Mouse (Mus musculus) limb, embryonic 12.5 days (tissue): ENCODE measurements at regions not wholly inside any gene's neighbourhood (a gene's known extent, or its start where the extent isn't known, plus 50 kb on each side); places are given as distances from the start of the nearest gene placed in this dataset.

Source experiments
- ATAC-seq: fragments of 200-750 bp; cut with Nextera tagmentation; 2 replicates; pipeline ENCODE4 v1.8.0; 2017; ENCODE audit warnings: low read depth, moderate TSS enrichment; ENCODE audit not compliant: insufficient number of reproducible peaks, insufficient read depth, low FRiP score, low TSS enrichment
- H3K27ac ChIP-seq: fragments of 300-500 bp; sonication (generic); 2 replicates; pipeline ENCODE4 v1.5.1; 2016; ENCODE audit warnings: mild to moderate bottlenecking, moderate library complexity
- H3K27me3 ChIP-seq: fragments of 300-500 bp; sonication (generic); 2 replicates; pipeline ENCODE4 v1.6.1; 2016; ENCODE audit warnings: mild to moderate bottlenecking, moderate library complexity
- H3K36me3 ChIP-seq: fragments of 300-500 bp; sonication (generic); 2 replicates; pipeline ENCODE4 v1.6.1; 2016; ENCODE audit warnings: mild to moderate bottlenecking, moderate library complexity
- H3K4me1 ChIP-seq: fragments of 300-500 bp; sonication (generic); replicated peaks from 2 replicates; pipeline ENCODE4 v1.6.1; 2016
- H3K4me2 ChIP-seq: fragments of 300-500 bp; sonication (generic); 2 replicates; pipeline ENCODE4 v1.6.1; 2016; ENCODE audit warnings: mild to moderate bottlenecking, moderate library complexity
- H3K4me3 ChIP-seq: fragments of 300-500 bp; sonication (generic); replicated peaks from 2 replicates; pipeline ENCODE4 v1.5.1; 2016; ENCODE audit warnings: mild to moderate bottlenecking
- H3K9ac ChIP-seq: fragments of 300-500 bp; sonication (generic); replicated peaks from 2 replicates; pipeline ENCODE4 v1.6.1; 2016; ENCODE audit warnings: mild to moderate bottlenecking, moderate library complexity
- H3K9me3 ChIP-seq: fragments of 300-500 bp; sonication (generic); 2 replicates; pipeline ENCODE4 v1.6.1; 2016; ENCODE audit warnings: mild to moderate bottlenecking, moderate library complexity
- WGBS: fragments of 180-500 bp; shearing (Covaris S2); methylation state at CpG from one replicate; pipeline ENCODE4 v1.1.7; 2016; 5-methylcytosine and 5-hydroxymethylcytosine counted together

DNA sequence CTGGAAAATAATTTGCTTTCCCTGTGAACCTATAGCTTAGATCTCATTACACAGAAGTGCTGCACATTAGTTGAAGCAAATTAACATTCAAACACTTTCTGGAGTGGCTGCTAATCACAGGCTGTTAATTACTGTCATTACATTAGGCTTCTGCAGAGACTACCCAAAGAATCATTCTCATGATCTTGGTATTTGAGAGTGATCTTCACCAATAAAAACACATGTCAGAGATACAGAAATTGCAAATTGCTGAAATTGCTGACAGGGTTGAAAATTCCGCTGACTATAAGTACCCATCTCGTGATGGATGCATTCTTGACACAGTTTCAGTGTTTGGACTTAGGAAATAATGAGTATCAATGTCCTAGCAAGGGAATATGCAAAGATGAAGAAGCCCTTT, 185.7 kb upstream of the Atp5g3 start:
- H3K27me3 ChIP-seq: no peaks in the 10 kb centered on the region
- H3K36me3 ChIP-seq: no peaks in the 10 kb centered on the region
- no peak overlapping the region for H3K27ac ChIP-seq
- ATAC-seq: no peak
- H3K9me3 ChIP-seq: 0 out of 2 replicates have a peak, but pooled peaks cover 11% of the 10 kb centered on the region
- no peak overlapping the region for H3K4me2 ChIP-seq
- H3K4me1 ChIP-seq: peaks cover 22% of the 10 kb centered on the region; the same call in 1 of the 2 replicates
- no peak overlapping the region for H3K9ac ChIP-seq
- 81% methylated on average over 2 of the region's 2 CpGs for WGBS
- no peak overlapping the region for H3K4me3 ChIP-seq

- Histone ChIP-seq H3K4me1 (peaks cover 12% of the 10 kb centered on the region), H3K27ac (no peak overlapping the region), H3K36me3 (no peaks in the 10 kb centered on the region), H3K9ac (no peak overlapping the region), H3K27me3 (no peaks in the 10 kb centered on the region), H3K9me3 (0 out of 2 replicates have a peak, but pooled peaks cover 11% of the 10 kb centered on the region), H3K4me3 (no peak overlapping the region), H3K4me2 (no peak overlapping the region)
- no peak for ATAC-seq
- 81% methylated on average over 7 of the region's 7 CpGs for WGBS
Measured at GRCm38 (mm10) chr2:74093494-74093893, 182.4 kb upstream of the Atp5g3 start.

DNA sequence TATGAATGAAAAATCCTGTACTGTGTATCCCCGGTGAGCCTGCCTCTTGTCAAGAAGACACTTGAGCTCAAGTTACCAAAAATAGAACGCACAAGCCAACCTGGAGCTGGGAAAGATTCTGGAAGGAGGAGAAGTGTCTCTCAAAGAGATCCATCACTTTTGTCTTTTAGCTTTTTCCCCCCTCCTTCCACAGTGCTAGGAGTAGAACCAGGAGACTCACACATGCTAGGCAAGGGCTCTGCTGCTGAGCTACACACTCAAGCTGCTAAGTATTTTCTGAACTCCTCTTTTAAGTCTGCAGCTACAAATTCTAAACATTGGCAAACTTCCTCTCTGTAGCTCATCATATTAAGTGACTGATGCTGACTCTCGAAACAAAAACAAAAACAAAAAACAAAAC, 176.2 kb upstream of the Atp5g3 start:
- ATAC-seq: no peak
- 71% methylated on average over 3 of the region's 3 CpGs for WGBS
- Histone ChIP-seq H3K9me3 (0 out of 2 replicates have a peak, but pooled peaks cover 3% of the 10 kb centered on the region), H3K27ac (no peak overlapping the region), H3K4me2 (no peak overlapping the region), H3K4me1 (peaks cover 9% of the 10 kb centered on the region; the same call in 1 of the 2 replicates), H3K4me3 (no peak overlapping the region), H3K9ac (no peak overlapping the region), H3K27me3 (no peaks in the 10 kb centered on the region), H3K36me3 (no peaks in the 10 kb centered on the region)

DNA sequence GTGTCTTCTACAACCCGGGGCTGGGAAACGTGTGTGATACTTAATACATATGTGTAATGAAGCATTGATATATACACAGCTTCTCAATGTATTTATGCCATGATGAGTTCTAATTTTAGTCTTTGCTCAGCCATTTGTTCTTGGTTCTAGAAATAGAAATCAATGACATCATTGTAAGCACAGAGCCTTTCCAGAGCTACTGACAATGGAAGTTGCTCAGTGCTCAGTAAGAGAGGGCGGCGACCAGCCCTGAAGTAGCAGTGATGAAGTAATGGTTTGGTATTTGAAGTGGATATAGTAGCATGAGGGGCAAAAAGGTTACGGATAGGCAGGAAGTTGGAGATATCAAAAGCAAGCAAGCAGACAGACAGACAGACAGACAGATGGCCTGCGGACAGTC, 173.8 kb upstream of the Atp5g3 start:
- no peak overlapping the region for H3K9ac ChIP-seq
- no peak overlapping the region for H3K4me3 ChIP-seq
- no peaks in the 10 kb centered on the region for H3K36me3 ChIP-seq
- H3K4me2 ChIP-seq: no peak overlapping the region
- 0 out of 2 replicates have a peak, but pooled peaks cover 4% of the 10 kb centered on the region for H3K4me1 ChIP-seq
- H3K9me3 ChIP-seq: 0 out of 2 replicates have a peak, but pooled peaks cover 3% of the 10 kb centered on the region
- H3K27ac ChIP-seq: no peak overlapping the region
- ATAC-seq: no peak
- H3K27me3 ChIP-seq: no peaks in the 10 kb centered on the region
- 92% methylated on average over 6 of the region's 6 CpGs for WGBS

GRCm38 (mm10) chr2:74076774-74077173, 165.6 kb upstream of the Atp5g3 start:
- H3K27me3 ChIP-seq: no peaks in the 10 kb centered on the region; the same call in 1 of the 2 replicates
- 79% methylated on average over 4 of the region's 4 CpGs for WGBS
- no peak overlapping the region for H3K9ac ChIP-seq
- H3K4me2 ChIP-seq: no peak overlapping the region
- no peak overlapping the region for H3K4me3 ChIP-seq
- peaks cover 46% of the 10 kb centered on the region for H3K4me1 ChIP-seq
- no peaks in the 10 kb centered on the region for H3K36me3 ChIP-seq
- no peak for ATAC-seq
- H3K9me3 ChIP-seq: no peaks in the 10 kb centered on the region
- H3K27ac ChIP-seq: peak overlapping the region; percentile 90

GRCm38 (mm10) chr2:74075566-74075965, 164.4 kb upstream of the Atp5g3 start:
- H3K9ac ChIP-seq: no peak overlapping the region
- H3K9me3 ChIP-seq: no peaks in the 10 kb centered on the region
- WGBS: 30% methylated on average over 1 of the region's 1 CpGs
- H3K4me2 ChIP-seq: 0 out of 2 replicates have a peak overlapping the region, but pooled peaks have one; percentile 6
- H3K27me3 ChIP-seq: no peaks in the 10 kb centered on the region; the same call in 1 of the 2 replicates
- H3K4me1 ChIP-seq: peaks cover 55% of the 10 kb centered on the region
- peak; percentile 83 for ATAC-seq
- H3K4me3 ChIP-seq: no peak overlapping the region
- no peaks in the 10 kb centered on the region for H3K36me3 ChIP-seq
- H3K27ac ChIP-seq: peak overlapping the region; percentile 90

- H3K4me3 ChIP-seq: no peak overlapping the region
- H3K4me2 ChIP-seq: no peak overlapping the region
- WGBS: 91% methylated on average over 1 of the region's 1 CpGs
- peak overlapping the region; percentile 90 for H3K27ac ChIP-seq
- ATAC-seq: no peak
- no peaks in the 10 kb centered on the region for H3K9me3 ChIP-seq
- no peaks in the 10 kb centered on the region; the same call in none of the 2 replicates for H3K27me3 ChIP-seq
- H3K9ac ChIP-seq: no peak overlapping the region
- peaks cover 58% of the 10 kb centered on the region for H3K4me1 ChIP-seq
- H3K36me3 ChIP-seq: no peaks in the 10 kb centered on the region
Measured at GRCm38 (mm10) chr2:74073396-74073795, 162.3 kb upstream of the Atp5g3 start.

GRCm38 (mm10) chr2:74066652-74067051, 155.5 kb upstream of the Atp5g3 start:
- Histone ChIP-seq H3K4me1 (peaks cover 43% of the 10 kb centered on the region), H3K9ac (no peak overlapping the region), H3K27ac (no peak overlapping the region), H3K4me3 (no peak overlapping the region), H3K9me3 (no peaks in the 10 kb centered on the region), H3K36me3 (no peaks in the 10 kb centered on the region), H3K27me3 (peaks cover 11% of the 10 kb centered on the region), H3K4me2 (peak overlapping the region; percentile 23; the same call in 1 of the 2 replicates)
- 0 out of 2 replicates have a peak, but pooled peaks have one; percentile 31 for ATAC-seq
- 4% methylated on average over 11 of the region's 11 CpGs for WGBS

GRCm38 (mm10) chr2:74064369-74064768, 153.2 kb upstream of the Atp5g3 start:
- peak overlapping the region; percentile 70 for H3K27ac ChIP-seq
- 0 out of 2 replicates have a peak overlapping the region, but pooled peaks have one; percentile 30 for H3K4me2 ChIP-seq
- H3K27me3 ChIP-seq: peaks cover 11% of the 10 kb centered on the region
- whole genome bisulfite sequencing: 67% methylated on average over 9 of the region's 9 CpGs
- no peaks in the 10 kb centered on the region for H3K9me3 ChIP-seq
- peaks cover 31% of the 10 kb centered on the region for H3K4me1 ChIP-seq
- no peaks in the 10 kb centered on the region for H3K36me3 ChIP-seq
- H3K4me3 ChIP-seq: no peak overlapping the region
- ATAC-seq: no peak
- H3K9ac ChIP-seq: no peak overlapping the region

DNA sequence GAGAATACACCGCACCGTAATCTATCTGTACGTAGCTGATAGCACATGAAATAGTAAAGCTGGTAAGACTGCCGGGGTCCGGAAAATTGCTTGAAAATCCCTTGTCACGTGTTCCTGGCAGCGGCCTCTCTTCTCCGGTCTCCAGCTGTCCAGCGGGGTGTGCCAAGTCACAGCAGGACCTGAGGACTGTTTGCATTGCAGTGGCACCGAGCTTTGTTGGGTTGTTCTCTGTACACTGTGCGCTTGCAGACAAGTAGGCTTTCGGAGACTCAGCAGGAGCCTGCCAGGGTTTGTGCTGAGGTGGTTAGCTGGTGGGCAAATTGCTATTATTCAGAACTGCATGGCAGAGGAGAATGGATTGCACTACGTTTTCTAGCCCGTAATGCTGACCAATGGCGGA, 152.7 kb upstream of the Atp5g3 start:
- no peak overlapping the region for H3K9ac ChIP-seq
- no peak for ATAC-seq

GRCm38 (mm10) chr2:74063302-74063701, 152.2 kb upstream of the Atp5g3 start:
- Histone ChIP-seq H3K27ac (peak overlapping the region; percentile 50), H3K27me3 (peaks cover 11% of the 10 kb centered on the region), H3K36me3 (no peaks in the 10 kb centered on the region), H3K4me1 (peaks cover 31% of the 10 kb centered on the region), H3K9me3 (no peaks in the 10 kb centered on the region), H3K4me2 (peak overlapping the region; percentile 30), H3K9ac (no peak overlapping the region), H3K4me3 (no peak overlapping the region)
- ATAC-seq: no peak
- WGBS: 49% methylated on average over 4 of the region's 4 CpGs

More for the DNA sequence above, 152.7 kb upstream of the Atp5g3 start:
- H3K4me1 ChIP-seq: peaks cover 31% of the 10 kb centered on the region
- peaks cover 11% of the 10 kb centered on the region for H3K27me3 ChIP-seq
- 0 out of 2 replicates have a peak overlapping the region, but pooled peaks have one; percentile 5 for H3K4me3 ChIP-seq
- H3K27ac ChIP-seq: peak overlapping the region; percentile 70
- H3K9me3 ChIP-seq: no peaks in the 10 kb centered on the region
- peak overlapping the region; percentile 30 for H3K4me2 ChIP-seq
- H3K36me3 ChIP-seq: no peaks in the 10 kb centered on the region
- WGBS: 55% methylated on average over 15 of the region's 15 CpGs

GRCm38 (mm10) chr2:74042430-74042829, 131.3 kb upstream of the Atp5g3 start:
- WGBS: 69% methylated on average over 6 of the region's 6 CpGs
- no peak overlapping the region for H3K4me2 ChIP-seq

More at GRCm38 (mm10) chr2:74042430-74042829, 131.3 kb upstream of the Atp5g3 start:
- Histone ChIP-seq H3K4me1 (0 out of 2 replicates have a peak, but pooled peaks cover 4% of the 10 kb centered on the region), H3K9me3 (no peaks in the 10 kb centered on the region), H3K9ac (no peak overlapping the region), H3K27ac (no peak overlapping the region), H3K4me3 (no peak overlapping the region), H3K27me3 (peaks cover 9% of the 10 kb centered on the region; the same call in 1 of the 2 replicates), H3K36me3 (no peaks in the 10 kb centered on the region)
- no peak for ATAC-seq
